Mouse (Mus musculus) right cerebral cortex, postnatal 10 days (tissue): ENCODE measurements around the gene Dppa5a.
"Not testable (repeated sequence)": the region's sequence is repeated elsewhere in the genome, so short reads cannot be mapped to it uniquely, and the experiment has no call there.

ENCODE experiments used
- DNase-seq, 2 experiments: peaks; one replicate each; pipeline ENCODE4 v3.0.0; 2021; ENCODE audit warnings: low spot score in 2 of 2

Gene Dppa5a

DNA sequence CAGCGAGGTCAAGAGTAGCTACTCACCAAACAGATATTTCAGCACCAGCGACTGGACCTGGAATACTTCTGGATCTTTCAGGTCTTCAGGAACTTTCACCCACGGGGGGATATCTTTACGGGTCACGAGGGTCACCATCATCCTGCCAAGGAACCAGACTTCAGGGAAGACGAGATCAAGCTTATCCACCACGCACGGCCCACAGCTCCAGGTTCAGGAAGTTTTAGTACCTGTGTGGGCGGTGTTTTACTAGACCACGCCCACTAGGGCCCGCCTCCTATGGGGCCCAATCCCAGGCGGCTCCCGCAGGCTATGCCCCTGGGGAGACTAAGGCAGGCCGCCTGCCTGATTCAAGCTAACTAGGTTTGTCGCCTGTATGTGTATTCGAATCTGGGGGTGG, at the start of gene Dppa5a:
Gene Dppa5a, minus strand, starts transcription at position 219 of the 400 bp plus-strand sequence.
- not testable (repeated sequence) for DNase-seq

DNA sequence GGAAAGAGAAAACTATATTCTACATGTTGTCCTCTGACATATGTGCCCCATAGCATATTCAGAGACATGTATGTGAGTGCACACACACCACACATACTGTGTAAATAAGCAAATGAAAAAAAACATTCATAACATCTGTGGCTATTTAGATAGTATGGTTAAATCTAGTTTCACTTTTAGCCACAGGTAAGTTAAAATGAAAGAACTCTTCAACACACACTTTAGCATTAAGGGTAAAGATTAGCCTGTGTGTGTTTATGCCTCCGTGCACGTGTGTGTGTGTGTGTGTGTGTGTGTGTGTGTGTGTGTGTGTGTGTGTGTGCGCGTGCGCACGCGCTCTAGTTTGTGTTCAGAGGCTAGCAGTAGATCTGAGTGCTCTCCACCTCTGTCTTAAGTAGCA, 33.6 kb upstream of the Dppa5a start:
- DNase-seq: no peak

DNA sequence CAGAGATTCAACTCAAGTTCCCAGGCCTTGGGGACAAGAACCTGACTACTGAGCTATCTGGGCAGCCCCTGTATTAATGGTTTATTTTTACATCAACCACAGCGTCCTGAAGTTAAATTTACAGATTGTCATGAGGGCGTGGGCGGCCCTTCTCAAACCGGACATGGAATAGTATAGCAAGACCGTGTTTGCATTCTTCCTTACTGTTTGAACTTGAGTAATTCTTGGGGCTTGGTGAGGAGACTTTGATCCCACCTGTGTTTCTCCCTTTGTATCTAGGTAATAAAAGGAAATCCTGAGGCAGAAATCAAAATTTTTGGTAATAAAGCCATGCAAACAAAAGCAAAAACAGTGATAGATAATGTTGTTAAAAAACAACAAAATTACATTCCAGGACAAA, 32.6 kb upstream of the Dppa5a start:
- no peak for DNase-seq

DNA sequence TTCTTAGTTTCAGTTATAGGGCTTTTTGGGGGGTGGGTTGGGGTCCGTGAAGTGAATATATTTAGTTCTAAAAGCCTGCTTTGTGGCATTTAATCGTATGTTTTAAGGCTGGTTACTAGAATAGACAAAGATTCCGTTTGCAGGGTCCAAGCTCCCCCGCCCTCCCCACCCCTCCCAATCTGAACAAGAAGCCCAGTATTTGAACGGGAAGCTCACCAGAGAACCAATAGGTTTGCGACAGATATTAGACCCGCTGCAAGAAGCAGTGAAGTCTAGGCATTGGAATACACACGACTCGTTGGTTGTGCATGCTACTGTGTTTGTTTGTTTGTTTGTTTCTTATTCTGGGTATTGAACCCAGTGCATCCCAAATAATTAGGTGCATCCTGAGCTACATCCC, 28.5 kb upstream of the Dppa5a start:
- no peak for DNase-seq

DNA sequence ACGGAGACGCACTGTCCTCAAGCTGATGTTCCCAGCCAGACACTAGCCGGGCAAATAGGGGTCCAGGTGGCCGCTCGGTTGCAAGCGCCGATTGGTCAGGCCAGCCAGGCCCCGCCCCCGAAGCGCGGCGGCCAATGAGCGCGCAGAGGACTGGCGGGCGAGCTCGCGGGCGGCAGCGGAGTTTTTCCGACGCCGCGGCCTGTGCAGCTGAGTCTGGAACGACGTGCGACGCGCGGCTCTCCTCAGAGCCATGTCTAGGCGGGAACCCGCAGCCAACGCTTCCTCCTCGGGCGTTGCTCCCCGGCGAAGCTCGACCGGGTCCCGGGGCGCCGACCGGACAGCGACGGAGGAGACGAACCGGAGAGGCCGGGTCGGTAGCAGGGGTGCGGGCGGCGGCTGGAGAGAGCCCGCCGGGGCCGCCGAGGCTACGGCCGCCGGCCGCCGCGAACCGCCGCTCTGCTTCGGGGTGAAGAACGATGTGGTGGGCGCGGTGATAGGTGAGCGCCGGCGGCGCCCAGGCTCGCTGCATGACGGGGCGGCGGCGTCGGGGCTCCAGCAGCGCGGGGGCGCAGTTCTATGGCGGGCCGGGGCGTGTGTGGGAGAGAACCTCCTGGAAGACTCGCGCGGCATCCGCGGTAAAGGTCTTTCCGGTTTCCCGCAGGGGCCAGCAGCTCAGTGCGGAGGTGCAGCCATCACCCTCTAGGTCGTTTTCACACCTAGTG, 27.8 kb upstream of the Dppa5a start, which contains the start of gene Ddx43:
Gene Ddx43, plus strand, starts transcription at position 148 of the 722 bp plus-strand sequence.
- DNase-seq: peak; percentile 54 to 58

DNA sequence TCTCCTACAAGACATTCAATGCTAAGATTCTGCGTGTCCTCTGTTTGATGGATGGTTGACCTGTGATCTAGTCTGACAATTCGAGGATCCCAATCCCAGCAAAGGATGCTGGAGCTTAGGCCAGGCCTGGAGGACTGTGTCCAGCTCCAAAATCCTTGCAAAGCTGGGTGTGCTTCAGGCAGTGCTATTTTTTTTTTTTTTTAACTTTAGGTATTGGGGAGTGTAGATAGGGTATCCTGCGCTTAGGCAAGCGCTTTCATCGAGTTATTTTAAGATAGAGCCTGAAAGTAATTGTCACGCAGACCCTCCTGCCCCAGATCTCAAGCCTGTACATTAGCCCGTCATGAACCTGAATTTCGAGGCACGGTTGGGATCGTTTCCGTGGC, 27.3 kb upstream of the Dppa5a start:
- DNase-seq: no peak

DNA sequence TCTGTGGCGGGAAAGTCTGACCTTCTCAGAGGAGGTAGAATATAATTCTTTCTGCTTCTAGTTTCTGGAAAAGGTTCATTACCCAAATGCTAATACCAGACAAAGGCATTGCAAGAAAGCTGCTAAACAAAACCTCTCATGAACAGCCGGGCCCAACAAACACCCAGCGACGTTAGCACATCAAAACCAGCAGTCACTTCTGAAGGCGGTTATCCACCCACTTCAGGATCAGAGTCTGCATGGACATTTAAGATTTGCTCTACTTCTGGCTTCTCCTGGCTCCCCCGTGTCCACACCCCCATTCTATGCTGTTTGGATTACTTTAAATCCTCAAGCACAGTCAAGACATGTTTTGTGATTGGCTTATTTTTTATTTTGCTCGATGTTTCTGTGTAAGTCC, 26.6 kb upstream of the Dppa5a start:
- no peak for DNase-seq

DNA sequence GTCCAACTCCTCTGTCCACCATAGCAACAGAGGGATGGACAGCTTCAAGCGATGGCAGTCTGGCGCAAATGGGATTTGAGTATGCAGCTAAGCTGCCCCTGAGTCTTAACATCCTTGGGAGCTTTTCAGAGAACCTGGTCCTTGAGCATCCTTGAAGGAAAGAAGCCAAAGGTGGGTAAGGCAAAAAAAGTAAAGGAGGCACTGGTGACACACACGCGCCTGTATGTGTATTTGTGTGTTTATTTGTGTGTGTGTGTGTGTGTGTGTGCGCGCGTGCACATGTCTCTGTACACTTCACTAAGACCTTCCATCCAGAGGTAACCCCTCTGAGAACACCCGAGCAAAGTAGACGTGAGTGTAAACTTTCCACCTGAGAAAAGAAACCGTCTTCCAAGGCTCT, 25.8 kb upstream of the Dppa5a start:
- no peak for DNase-seq

DNA sequence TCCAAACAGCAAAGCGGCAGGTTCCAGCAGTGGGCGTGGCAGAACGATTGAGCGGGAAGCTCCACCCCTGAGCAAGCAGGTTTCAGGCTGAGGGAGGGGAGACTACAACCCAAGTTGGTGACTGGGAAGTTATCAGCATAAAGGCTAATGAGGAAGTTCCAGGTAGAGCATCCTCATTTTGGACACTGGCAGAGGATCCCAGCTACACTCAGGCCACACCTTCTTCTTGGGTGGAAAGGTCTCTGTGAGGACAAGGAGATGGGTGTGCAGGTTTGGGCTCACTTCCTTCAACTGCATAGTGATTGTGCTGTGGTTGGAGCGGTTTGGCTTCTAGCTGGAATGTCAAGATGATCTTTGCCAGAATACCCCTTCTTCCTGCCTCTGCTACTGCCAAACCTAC, 22.0 kb upstream of the Dppa5a start:
- DNase-seq: no peak

DNA sequence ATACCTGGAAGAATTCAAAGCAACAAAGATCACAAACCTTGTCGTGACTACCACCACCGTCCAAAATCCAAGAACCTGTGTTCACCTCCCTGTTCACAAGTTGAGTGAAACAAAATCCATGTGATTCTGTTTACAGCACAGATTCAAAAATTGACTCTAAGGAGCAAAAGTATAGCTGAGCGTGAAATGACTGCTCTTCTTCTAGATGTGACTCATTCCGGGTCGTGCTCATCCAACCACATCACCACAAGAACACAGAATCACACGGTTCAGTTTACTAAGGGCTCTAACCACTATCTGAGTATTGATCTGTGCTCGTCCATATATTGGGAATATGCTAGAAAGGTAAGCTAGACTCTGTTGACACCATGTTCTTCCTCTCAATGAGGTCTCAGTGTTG, 19.0 kb upstream of the Dppa5a start:
- no peak for DNase-seq

DNA sequence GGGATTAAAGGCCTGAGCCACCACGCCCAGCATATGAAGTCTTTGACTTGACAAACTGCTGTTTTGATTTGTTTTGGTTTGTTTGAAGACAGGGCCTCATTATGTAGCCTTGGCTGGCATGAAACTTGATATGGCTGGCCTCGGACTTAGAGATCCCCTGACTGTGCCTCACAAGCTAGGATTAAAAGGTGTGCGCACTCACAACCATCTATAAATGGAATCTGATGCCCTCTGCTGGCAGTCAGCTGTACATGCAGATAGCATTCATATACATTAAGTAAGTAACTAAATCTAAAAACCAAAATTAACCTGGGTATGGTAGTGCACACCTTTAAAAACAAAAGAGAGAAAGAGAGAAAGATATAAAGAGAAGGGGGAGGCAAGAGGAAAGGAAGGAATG, 17.9 kb upstream of the Dppa5a start:
- no peak for DNase-seq

DNA sequence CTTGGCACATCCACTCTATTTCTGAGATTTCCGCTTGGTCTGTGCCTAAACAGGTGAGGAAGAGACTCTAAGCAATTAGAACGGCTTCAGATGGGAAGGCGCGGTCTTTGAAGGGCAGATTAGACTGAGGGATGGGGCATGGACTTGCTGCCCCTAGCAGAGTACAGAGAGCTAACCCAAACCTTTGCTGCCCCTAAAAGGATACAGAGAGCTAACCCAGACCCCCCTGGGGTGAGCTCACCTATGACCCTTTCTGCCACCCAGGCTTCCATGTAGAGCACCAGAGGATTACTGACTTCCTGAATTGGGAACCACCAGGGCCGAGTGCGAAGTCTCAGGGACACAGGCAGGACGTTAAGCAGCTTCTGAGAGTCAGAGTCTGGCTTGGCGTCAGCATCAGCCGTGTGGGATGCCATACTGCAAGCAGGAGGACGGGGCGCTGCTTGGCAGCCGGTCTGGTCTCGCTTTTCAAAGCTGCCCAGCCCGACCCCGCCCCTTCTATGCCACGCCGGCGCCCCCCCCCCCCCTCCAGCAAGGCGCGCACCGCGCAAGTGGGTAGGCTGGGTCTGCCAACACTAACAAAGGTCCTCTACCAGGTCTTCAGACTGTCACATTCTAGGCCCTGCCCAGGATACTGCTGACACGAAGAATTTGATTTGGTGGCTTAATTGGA, 10.3 kb upstream of the Dppa5a start, which contains the start of gene Ooep:
Gene Ooep, minus strand, starts transcription at position 613 of the 673 bp plus-strand sequence.
- peak; percentile 64 to 71 for DNase-seq

DNA sequence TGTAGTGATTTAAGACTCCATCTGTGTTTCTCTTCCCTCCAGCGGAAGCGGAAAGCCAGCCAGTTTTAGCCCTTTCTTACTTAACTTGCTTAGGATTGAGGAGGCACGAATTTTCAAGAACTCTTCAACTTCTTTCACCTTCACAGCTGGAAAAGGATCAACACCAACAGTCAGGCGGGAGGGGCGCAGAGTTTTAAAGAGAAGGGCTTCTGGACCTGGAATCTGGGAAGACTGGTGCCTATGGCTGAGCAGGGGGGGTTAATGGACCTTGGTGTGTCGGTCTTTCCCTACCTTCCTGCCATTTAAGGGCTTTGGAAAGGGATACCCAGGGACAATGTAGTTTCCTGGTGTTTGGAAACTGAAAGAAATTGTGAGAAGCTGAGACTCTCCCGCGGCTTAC, 9.6 kb upstream of the Dppa5a start:
- DNase-seq: no peak

DNA sequence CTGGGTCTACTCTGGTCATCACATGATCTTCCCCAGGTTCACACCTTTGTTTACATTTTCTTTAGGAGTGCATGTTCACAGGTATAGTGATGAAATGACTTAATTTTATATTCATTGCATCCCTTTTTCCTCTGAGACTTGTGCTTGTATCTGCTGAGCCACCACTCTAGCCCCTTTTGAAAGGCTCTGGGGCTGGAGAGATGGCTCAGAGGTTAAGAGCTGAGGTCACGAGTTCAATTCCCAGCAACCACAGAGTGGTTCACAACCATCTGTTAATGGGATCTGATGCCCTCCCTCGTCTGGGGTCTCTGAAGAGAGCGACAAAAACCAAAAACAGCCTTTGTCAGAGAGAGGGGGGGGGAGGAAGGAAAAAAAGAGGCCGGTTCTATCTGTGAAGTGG, 7.5 kb upstream of the Dppa5a start:
- no peak for DNase-seq

DNA sequence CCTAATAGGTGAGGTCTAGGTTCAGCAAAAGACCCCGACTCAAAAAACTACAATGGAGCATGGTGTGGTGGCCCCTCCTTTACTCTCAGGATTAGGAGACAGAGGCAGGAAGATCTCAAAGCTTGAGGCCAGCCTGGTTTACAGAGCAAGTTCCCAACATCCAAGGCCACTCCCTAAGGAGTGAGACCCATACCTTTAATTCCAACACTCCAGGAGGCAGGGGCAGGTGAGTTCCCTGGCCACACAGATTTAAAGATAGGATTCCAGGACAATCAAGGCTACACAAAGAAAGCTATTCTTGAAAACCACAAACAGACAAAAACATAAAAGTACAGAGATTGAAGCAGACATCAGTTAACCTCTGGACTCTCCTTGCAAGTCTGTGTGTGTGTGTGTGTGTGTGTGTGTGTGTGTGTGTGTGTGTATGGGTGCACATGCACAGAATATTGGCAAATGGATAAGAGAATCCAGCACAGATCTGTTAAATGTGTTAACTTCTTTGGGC, 7.0 kb upstream of the Dppa5a start:
- no peak for DNase-seq

DNA sequence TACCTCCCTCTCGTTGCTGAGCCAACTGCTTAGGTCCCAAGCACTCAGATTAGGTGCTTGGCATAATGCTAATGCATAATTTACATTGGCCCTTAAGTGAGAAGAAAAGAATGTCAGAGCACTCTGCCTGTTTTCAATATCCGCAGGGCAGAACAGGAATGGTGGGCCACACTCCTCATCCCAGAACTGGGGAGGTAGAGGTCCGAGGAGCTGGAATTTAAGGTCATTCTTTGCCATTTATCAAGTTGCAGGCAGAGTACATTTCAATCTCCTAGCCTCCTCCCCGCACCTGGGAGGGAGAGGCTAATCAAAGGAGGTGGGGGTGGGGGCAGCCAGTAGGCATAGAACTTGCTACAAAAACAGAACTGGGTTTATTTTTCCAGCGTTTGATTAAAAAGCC, 6.4 kb upstream of the Dppa5a start:
- DNase-seq: no peak

DNA sequence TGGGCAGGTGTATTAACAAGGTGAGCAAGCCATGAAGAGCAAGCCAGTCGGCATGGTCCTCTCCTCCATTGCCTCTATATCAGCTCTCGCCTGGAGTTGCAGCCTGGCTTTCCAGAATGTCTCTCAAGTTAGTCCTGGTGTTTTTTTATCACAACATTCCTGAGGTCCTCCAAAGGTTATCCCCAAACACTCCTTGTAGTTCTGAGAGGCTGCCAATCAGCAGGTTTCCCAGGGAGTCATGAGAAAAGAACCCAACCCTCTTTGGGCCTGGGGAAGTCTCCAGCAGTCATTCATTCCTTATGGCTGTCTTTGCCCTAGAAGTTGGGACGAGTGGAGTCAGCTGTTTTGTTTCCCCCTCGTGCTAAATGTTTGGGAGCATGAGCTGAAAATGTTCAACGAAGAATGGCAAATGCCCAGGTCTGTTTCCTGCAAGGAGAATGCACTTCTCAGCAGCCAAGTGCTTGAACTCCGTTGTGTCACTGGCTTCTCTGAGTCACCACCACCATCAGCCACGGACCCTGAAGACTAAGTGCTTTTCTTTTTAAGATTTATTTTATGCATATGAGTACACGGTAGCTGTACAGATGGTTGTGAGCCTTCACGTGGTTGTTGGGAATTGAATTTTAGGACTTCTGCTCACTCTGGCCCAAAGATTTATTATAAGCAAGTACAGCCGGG, 5.0 kb upstream of the Dppa5a start:
- no peak for DNase-seq

DNA sequence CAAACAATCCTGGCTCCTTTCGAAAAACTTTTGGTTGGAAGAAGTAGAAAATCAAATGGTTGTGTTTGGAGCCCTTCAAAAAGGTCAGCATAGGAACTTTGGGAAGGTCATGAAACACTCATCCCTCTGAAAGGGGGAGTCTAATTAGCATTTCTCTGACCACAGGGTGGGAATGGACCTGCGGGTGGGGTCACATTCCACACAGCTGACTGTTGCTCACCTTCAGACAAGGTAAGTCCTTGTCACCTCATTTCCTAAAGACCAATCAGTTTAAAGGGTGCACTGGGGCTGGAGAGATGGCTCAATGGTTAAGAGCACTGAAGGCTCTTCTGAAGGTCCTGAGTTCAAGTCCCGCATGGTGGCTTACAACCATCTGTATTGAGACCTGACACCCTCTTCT, 3.5 kb upstream of the Dppa5a start:
- no peak for DNase-seq

DNA sequence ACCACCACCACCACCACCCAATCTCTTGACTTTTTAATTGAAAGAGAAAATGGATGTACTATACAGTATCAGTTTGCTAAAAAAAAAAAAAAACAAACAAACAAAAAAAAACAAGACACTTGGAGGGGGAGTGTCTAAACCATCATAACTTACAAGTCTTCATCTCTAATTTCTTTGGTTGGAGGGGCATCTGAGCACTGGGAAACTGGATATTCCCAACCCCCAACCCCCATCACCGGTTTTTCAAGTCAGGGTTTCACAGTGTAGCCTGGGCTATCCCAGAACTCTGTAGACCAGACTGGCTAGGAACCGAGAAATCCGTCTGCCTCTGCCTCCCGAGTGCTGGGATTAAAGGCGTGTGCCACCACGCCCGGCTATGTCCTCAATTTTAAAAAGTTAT, 1.8 kb upstream of the Dppa5a start:
- no peak for DNase-seq

DNA sequence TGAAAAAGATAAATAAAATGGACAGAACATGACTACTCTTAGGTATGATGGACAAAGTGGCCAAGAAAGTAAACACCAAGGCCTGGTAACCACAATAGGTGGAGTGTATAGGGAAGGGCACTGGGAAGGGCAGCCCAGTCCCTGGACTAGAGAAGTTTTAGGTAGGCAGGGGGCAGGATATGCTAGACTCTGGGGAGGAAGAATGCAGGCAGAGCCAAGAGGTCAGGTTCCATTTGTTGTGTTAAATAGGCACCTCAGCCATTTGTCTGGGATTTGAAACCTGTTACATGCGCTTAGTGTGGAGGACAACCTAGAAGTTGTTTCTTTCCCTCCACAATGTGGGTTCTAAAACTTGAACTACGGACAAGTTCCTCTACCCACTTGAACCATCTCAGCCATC, 1.4 kb upstream of the Dppa5a start:
- DNase-seq: no peak

DNA sequence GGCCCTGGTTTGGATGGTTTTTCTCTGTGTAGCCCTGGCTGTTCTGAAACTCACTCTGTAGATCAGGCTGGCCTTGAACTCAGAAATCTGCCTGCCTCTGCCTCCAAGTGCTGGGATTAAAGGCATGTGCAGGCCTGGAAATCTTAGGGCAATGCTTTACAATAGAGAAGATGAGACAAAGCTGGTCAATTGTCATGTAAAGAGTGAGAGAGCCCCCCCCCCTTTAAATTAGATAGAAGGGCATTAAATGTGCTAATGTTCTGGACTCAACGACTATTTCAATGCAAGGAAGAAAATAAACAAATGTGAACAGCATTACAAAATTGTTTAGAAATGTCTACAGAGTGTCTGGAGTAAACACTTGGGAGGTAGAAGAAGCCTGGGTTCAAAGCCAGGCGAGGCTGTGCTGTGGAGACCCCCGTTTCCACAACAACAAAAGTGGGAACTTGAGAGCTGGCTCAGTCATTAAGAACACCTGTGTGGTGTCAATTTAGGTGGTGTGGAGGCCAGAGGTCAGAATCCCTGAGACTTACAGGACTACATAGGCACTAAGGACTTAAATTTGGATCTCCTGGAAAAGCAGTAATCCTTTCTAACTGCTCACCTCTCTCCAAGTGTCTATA, 805 bp upstream of the Dppa5a start:
- no peak for DNase-seq

DNA sequence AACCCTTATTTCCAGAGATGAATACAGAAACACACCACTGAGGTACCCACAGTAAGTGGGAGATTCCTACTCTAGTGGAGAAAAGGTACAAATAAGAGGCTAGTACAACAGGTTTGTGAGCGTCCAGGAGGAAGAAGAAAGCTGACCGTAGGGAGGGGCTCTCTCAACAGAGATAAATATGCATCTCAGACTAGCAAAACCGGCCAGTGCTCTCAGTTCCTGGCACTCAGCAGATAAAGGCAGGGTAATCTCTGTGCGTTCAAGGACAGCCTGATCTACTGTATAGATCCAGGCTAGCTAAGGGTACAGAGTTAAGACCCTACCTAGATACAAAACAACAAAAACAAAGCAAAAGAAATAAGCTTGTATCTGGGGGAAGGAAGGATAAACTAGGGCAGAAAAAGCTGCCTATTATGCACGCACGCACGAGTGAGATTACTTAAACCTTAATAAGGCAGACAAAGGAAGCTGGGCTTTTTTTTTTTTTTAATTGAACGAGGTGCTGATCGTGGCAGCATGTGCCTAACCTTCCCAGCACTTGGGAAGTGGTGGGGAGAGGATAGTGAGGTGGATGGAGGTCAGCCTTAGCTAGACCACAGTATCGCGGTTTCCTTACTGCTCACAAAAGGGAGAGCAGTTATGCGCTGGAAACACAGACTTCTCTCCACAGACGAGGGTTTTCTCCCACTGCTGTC, 2.0 kb downstream of the Dppa5a start:
- no peak for DNase-seq
